Mouse (Mus musculus): ENCODE data around the gene Gm10376.
"Not testable (repeated sequence)": the region's sequence is repeated elsewhere in the genome, so short reads cannot be mapped to it uniquely, and the experiment has no call there.

Gm10376 gene

GRCm38 (mm10) chr14:43015528-43015927 lies at the start of gene Gm10376:
Gm10376 (minus strand) TSS chr14:43015628.
- DNase-seq (ENCODE audit: low read depth, low spot score) = not testable (repeated sequence)

DNA sequence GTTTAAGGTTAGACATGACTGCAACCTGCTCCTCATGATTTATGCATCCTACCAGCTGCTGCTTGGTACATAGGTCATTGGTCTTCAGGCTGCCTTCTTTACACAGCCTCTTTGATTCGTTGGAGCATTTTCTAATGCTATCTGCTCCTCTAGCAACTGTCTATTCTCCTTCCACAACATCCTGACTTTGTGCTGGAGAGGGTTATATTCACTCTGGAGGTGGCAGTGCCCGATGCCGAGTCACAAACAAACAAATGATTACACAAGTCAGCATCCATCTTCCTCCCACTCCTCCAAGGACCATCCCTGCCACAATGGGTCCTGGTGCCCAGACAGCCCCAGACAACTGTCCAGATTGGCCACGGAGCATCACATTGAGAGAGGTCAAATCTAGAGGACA lies 44.8 kb upstream of the Gm10376 start:
- not testable (repeated sequence) for DNase-seq (ENCODE audit: low read depth, low spot score)

DNA sequence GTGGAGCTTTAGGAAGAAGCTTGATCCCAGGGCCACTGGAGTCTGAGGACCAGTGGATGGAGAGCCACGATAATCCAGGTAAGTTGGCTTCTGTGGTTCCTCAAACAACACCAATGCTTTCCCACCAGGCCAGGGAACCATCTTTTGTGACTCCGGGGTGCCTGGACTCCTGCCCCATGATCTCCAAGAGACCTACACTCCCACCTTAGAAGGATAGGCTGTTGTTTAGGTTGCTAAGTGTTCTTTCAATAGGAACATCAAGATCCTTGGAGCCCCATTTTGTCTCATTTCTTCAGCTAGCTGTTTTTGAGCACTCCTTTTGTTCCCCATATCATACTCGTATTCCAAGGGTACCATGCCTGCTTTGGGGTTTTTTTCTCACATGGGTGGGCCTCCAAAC lies 42.6 kb upstream of the Gm10376 start:
- not testable (repeated sequence) for DNase-seq (ENCODE audit: low read depth, low spot score)

DNA sequence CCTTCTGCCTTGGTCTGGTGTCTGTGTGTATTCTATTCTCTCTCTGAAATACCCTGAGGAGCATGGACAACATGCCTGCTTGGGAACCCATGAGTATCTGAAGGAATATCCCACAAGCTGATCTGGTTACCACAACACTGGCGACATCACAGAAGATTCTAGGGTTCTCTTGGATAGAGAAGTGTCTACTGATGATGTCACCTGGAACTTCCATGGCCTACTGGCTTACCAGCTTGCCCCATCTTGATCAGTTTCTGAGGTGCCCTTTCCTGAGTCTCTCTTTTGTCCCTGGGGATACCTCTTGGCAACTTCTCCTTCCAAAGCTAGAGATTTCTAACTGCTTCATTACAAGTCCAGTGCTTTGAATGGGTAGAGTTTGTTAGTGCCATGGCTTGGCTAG lies 21.9 kb downstream of the Gm10376 start, which contains the start of gene Gm8082:
Gene Gm8082 (minus strand): TSS at position 101 of the 400 bp plus-strand sequence.
- not testable (repeated sequence) for DNase-seq (ENCODE audit: low read depth, low spot score)
